Mouse (Mus musculus) limb, embryonic 15.5 days (tissue): ENCODE measurements around the gene Srcin1. TPM values are rescaled to one million over a fixed set of nuclear protein-coding genes. Genes with fewer than 3 reads are reported as not detected.

Experiments
- ATAC-seq: fragments of 200-750 bp; cut with Nextera tagmentation; 2 replicates; pipeline ENCODE4 v1.8.0; 2017; ENCODE audit warnings: low read depth, moderate TSS enrichment; ENCODE audit not compliant: insufficient number of reproducible peaks, low FRiP score, low TSS enrichment
- H3K27ac ChIP-seq: fragments of 300-500 bp; sonication (generic); 2 replicates; pipeline ENCODE4 v1.5.1; 2015; ENCODE audit warnings: moderate library complexity, mild to moderate bottlenecking, inconsistent platforms
- H3K27me3 ChIP-seq: fragments of 300-500 bp; sonication (generic); 2 replicates; pipeline ENCODE4 v1.6.1; 2015; ENCODE audit warnings: inconsistent platforms
- H3K36me3 ChIP-seq: fragments of 300-500 bp; sonication (generic); 2 replicates; pipeline ENCODE4 v1.6.1; 2015; ENCODE audit warnings: inconsistent platforms
- H3K4me1 ChIP-seq: fragments of 300-500 bp; sonication (generic); 2 replicates; pipeline ENCODE4 v1.6.1; 2015; ENCODE audit warnings: inconsistent platforms
- H3K4me2 ChIP-seq: fragments of 300-500 bp; sonication (generic); 2 replicates; pipeline ENCODE4 v1.6.1; 2015; ENCODE audit warnings: mild to moderate bottlenecking, inconsistent platforms
- H3K4me3 ChIP-seq: fragments of 300-500 bp; sonication (generic); 2 replicates; pipeline ENCODE4 v1.5.1; 2015; ENCODE audit warnings: mild to moderate bottlenecking, inconsistent platforms
- H3K9ac ChIP-seq: fragments of 300-500 bp; sonication (generic); 2 replicates; pipeline ENCODE4 v1.6.1; 2015; ENCODE audit warnings: inconsistent platforms
- H3K9me3 ChIP-seq: fragments of 300-500 bp; sonication (generic); 2 replicates; pipeline ENCODE4 v1.6.1; 2016; ENCODE audit warnings: inconsistent platforms
- WGBS: fragments of 180-500 bp; shearing (Covaris S2); methylation state at CpG from one replicate; pipeline ENCODE4 v1.1.7; 2015; 5-methylcytosine and 5-hydroxymethylcytosine counted together
- polyA plus RNA-seq: library from polyadenylated mRNA; unstranded; fragments of >200 nt; fragmentation: Nextera tagmentation; extraction: Ambion mirVana; gene quantifications from 2 replicates; pipeline ENCODE4 v1.2.1, GENCODE M21; 2015

Srcin1 gene
- polyA plus RNA-seq, 1 experiment from 2014 or later, result 0.92 TPM

DNA sequence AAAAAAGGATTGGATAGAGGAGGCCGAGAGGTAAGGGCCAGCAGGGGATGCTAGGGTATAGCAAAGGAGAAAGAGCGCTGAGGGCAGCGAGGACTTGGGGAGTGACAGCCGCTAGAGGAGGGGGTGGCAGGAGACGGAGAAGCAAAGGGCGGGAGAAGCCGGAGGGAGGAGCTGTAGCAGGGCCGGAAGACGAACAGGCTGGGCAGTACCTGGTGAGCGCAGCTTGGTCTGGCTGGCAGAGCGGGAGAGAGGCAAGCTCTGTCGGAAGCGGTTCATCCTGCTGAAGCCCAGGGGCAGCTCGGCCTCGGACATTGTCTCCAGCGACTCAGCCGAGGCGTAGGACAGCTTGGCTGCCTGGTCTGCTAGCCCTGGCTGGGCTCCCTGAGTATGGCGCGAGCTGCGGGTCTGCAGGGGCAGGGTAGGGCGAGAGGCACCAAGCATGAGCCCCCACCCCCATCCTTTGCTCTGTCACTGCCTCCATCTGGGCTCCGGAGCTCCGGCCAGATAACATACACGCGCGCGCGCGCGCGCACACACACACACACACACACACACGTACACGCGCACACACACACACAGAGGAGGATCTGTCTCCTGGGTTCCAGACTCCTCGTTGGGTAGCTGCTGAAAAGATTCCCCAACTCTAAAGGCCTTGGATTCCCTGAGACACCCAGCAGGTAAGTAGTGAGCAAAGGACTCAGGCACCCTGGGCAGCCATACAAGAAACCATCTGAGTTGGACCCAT lies 39.0 kb downstream of the Srcin1 start:
- no peak for ATAC-seq
- peak overlapping the region; percentile 14; the same call in 1 of the 2 replicates for H3K9ac ChIP-seq
- WGBS, result under 1% methylated on average over 35 of the region's 36 CpGs
- peak overlapping the region; percentile 80 for H3K4me2 ChIP-seq
- H3K27me3 ChIP-seq, result peaks cover 84% of the 10 kb centered on the region
- peaks cover 49% of the 10 kb centered on the region for H3K4me1 ChIP-seq
- no peaks in the 10 kb centered on the region for H3K36me3 ChIP-seq
- peak overlapping the region; percentile 40 for H3K4me3 ChIP-seq
- H3K9me3 ChIP-seq, result no peaks in the 10 kb centered on the region
- H3K27ac ChIP-seq, result no peak overlapping the region

- Histone ChIP-seq H3K4me2 (peak overlapping the region; percentile 80), H3K9me3 (no peaks in the 10 kb centered on the region), H3K4me3 (peak overlapping the region; percentile 40), H3K27ac (no peak overlapping the region), H3K4me1 (peaks cover 55% of the 10 kb centered on the region), H3K9ac (peak overlapping the region; percentile 14; the same call in 1 of the 2 replicates), H3K36me3 (no peaks in the 10 kb centered on the region), H3K27me3 (peaks cover 83% of the 10 kb centered on the region)
- no peak for ATAC-seq
- 12% methylated on average over 35 of the region's 35 CpGs for WGBS
Measured at GRCm38 (mm10) chr11:97536083-97536747, 39.8 kb downstream of the Srcin1 start.

- Histone ChIP-seq H3K27ac (no peak overlapping the region), H3K9me3 (no peaks in the 10 kb centered on the region), H3K4me2 (no peak overlapping the region), H3K36me3 (no peaks in the 10 kb centered on the region), H3K27me3 (peaks cover 87% of the 10 kb centered on the region), H3K9ac (no peak overlapping the region), H3K4me1 (peaks cover 50% of the 10 kb centered on the region), H3K4me3 (no peak overlapping the region)
- no peak for ATAC-seq
- 50% methylated on average over 5 of the region's 5 CpGs for WGBS
Measured at GRCm38 (mm10) chr11:97535660-97536059, 40.3 kb downstream of the Srcin1 start.

DNA sequence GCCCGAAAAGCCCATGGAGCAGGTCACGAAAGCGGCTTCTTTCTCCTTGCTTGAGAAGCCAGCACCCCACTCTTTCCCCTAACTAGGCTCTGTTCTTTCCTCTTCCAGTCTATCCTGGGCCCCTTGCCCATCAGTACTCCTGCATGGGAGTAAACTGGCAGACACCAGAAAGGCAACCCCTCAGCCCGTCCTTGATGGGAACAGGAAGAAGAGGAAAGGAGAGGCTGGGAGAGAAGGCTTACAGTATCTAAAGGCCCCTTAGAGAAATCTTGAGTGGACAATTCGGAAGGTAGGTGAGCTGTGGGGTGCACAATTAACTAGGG lies 40.7 kb downstream of the Srcin1 start:
- Histone ChIP-seq H3K27me3 (peaks cover 91% of the 10 kb centered on the region), H3K4me2 (peak overlapping the region; percentile 47), H3K27ac (no peak overlapping the region), H3K36me3 (no peaks in the 10 kb centered on the region), H3K9me3 (no peaks in the 10 kb centered on the region), H3K9ac (no peak overlapping the region), H3K4me1 (peaks cover 48% of the 10 kb centered on the region), H3K4me3 (peak overlapping the region; percentile 31; the same call in 1 of the 2 replicates)
- 25% methylated on average over 5 of the region's 5 CpGs for WGBS
- ATAC-seq, result no peak

GRCm38 (mm10) chr11:97534442-97535307 lies 41.3 kb downstream of the Srcin1 start:
- WGBS, result 3% methylated on average over 95 of the region's 95 CpGs
- Histone ChIP-seq H3K27me3 (peaks cover 94% of the 10 kb centered on the region), H3K4me1 (peaks cover 48% of the 10 kb centered on the region), H3K9ac (no peak overlapping the region), H3K36me3 (no peaks in the 10 kb centered on the region), H3K27ac (no peak overlapping the region), H3K4me2 (peak overlapping the region; percentile 47), H3K4me3 (peak overlapping the region; percentile 31), H3K9me3 (no peaks in the 10 kb centered on the region)
- ATAC-seq, result no peak

- 19% methylated on average over 7 of the region's 7 CpGs for WGBS
- Histone ChIP-seq H3K36me3 (no peaks in the 10 kb centered on the region), H3K27me3 (peaks cover 85% of the 10 kb centered on the region), H3K27ac (no peak overlapping the region), H3K9ac (no peak overlapping the region), H3K4me1 (peaks cover 48% of the 10 kb centered on the region), H3K4me3 (no peak overlapping the region), H3K4me2 (no peak overlapping the region), H3K9me3 (no peaks in the 10 kb centered on the region)
- ATAC-seq, result no peak
Measured at GRCm38 (mm10) chr11:97533653-97534052, 42.3 kb downstream of the Srcin1 start.

DNA sequence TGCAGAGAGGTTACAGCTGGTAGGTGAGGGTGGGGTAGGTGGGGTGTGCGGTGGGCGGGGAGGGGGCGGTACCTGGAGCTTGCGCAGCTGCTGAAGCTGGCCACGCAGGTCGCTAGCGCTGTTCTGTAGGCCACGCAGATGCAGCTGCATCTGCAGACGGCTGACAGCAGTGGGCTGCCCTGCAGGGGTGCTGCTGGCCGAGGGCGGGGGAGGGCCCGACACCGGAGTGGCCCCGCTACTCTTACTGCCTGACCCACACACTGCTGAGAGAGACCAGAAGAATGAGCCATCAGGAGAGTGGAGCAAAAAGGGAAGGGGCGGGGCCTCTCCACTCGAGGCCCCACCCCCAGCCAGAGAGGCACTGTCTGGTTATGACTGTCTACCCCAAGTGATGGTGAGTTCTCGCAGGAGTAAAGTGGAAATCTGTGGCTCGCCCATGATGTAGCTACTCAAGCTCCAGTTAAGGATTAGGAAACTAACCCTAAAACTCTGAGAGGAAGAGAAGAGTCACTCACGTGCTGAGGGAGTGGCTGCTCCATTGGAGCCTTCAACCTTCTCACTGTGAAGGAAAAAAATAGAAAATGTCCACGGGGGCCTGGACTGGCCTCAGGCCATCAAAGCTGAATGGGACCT lies 42.9 kb downstream of the Srcin1 start:
- Histone ChIP-seq H3K4me1 (peaks cover 48% of the 10 kb centered on the region), H3K4me3 (peak overlapping the region; percentile 26), H3K9me3 (no peaks in the 10 kb centered on the region), H3K4me2 (peak overlapping the region; percentile 50), H3K36me3 (no peaks in the 10 kb centered on the region), H3K27me3 (peaks cover 79% of the 10 kb centered on the region), H3K27ac (no peak overlapping the region), H3K9ac (no peak overlapping the region)
- ATAC-seq, result peak; percentile 22
- 3% methylated on average over 20 of the region's 20 CpGs for WGBS

DNA sequence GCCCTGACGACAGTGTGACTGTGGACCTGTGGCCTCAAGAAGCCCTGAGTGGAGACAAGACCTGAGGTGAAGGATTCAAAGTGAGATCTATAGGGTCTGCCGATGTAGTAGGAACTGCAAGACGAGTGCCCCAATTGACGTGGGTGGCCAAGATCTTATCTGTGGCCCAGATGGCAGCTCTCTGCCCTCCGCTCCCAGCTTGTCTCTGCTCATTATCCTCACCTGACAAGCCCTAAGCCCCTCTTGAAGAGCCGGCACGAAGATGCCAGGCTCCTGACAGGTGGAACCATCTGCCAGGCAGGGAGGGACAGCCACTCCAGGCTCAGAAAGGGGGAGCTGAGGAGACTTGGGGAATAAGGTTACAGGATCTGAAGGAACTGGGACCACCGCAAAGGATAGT lies 43.6 kb downstream of the Srcin1 start:
- H3K4me1 ChIP-seq, result peaks cover 44% of the 10 kb centered on the region
- no peak overlapping the region for H3K9ac ChIP-seq
- peaks cover 72% of the 10 kb centered on the region for H3K27me3 ChIP-seq
- H3K9me3 ChIP-seq, result no peaks in the 10 kb centered on the region
- no peak; the same call in 1 of the 2 replicates for ATAC-seq
- peak overlapping the region; percentile 89; the same call in 1 of the 2 replicates for H3K4me2 ChIP-seq
- no peaks in the 10 kb centered on the region for H3K36me3 ChIP-seq
- 15% methylated on average over 8 of the region's 8 CpGs for WGBS
- no peak overlapping the region for H3K4me3 ChIP-seq
- H3K27ac ChIP-seq, result no peak overlapping the region

DNA sequence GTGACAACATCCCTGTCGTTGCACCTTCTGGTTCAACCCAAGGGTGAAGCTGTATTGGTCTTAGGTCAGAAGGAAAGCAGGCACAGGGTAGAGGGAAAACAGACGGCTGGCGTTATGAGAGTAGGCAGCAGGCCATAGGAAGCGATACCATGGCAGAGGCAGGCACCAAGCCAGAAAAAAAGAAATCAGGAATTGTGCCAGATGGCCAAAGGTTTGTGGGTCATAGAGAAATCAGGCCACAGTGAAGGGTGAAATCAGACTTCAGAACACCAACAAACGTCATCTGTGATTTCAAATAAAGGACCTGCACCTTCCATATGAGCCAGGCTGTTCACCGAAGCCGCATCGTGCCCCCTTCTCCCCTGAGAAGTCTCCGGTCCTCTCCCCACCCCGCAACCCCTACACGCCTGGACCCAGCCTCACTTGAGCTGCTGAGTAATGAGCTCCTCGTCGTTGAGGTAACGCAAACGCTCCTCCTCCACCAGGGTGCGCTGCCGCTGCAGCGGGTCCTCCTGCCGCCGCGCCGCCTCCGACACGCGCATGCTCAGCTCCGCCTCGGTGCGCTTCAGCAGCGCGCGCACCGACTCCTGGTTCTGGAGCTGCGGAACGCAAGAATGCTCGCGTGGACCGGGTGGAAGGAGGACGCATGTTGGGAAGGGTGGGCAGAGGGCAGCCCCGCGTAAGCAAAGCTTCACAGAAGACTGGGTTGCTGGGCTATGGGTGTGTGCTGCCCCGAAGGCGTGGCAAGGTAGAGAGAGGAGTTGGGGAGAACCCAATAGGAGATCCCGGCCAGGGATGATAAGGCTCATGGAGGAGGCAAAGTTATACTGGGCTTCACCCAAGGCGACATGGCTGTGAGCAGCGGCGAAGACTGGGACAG lies 44.4 kb downstream of the Srcin1 start:
- Histone ChIP-seq H3K9ac (no peak overlapping the region), H3K9me3 (no peaks in the 10 kb centered on the region), H3K4me2 (peak overlapping the region; percentile 89), H3K36me3 (no peaks in the 10 kb centered on the region), H3K4me1 (peaks cover 37% of the 10 kb centered on the region), H3K27ac (no peak overlapping the region), H3K4me3 (peak overlapping the region; percentile 44), H3K27me3 (peaks cover 66% of the 10 kb centered on the region)
- 0 out of 2 replicates have a peak, but pooled peaks have one; percentile 37 for ATAC-seq
- 5% methylated on average over 46 of the region's 46 CpGs for WGBS

- Histone ChIP-seq H3K9ac (no peak overlapping the region), H3K4me2 (no peak overlapping the region), H3K4me3 (no peak overlapping the region), H3K4me1 (peaks cover 33% of the 10 kb centered on the region), H3K27me3 (peaks cover 60% of the 10 kb centered on the region), H3K27ac (no peak overlapping the region), H3K36me3 (no peaks in the 10 kb centered on the region), H3K9me3 (no peaks in the 10 kb centered on the region)
- 65% methylated on average over 5 of the region's 5 CpGs for WGBS
- no peak for ATAC-seq
Measured at GRCm38 (mm10) chr11:97530961-97531360, 45.0 kb downstream of the Srcin1 start.

- WGBS, result 92% methylated on average over 6 of the region's 6 CpGs
- ATAC-seq, result no peak
- Histone ChIP-seq H3K36me3 (no peaks in the 10 kb centered on the region), H3K4me1 (peaks cover 30% of the 10 kb centered on the region), H3K4me2 (no peak overlapping the region), H3K4me3 (no peak overlapping the region), H3K9ac (no peak overlapping the region), H3K27ac (no peak overlapping the region), H3K27me3 (peaks cover 51% of the 10 kb centered on the region), H3K9me3 (no peaks in the 10 kb centered on the region)
Measured at GRCm38 (mm10) chr11:97530069-97530468, 45.9 kb downstream of the Srcin1 start.
